Mouse (Mus musculus): Measurements from ENCODE around the gene Gm20518. TPM values are rescaled to one million over a fixed set of nuclear protein-coding genes. Genes with fewer than 3 reads are reported as not detected.

Gm20518 gene
- polyA plus RNA-seq (2016; fragmentation: Nextera tagmentation; extraction: Ambion mirVana): not detected in 2 replicates

GRCm38 (mm10) chr16:17891567-17891959 lies at the start of gene Gm20518:
Gene Gm20518 (minus strand): TSS chr16:17891671.
- H3K27ac ChIP-seq: peak within 1 kb of the TSS; percentile 91
- H3K9me3 ChIP-seq (replicated peaks): no peaks in the 10 kb centered on the region
- H3K27me3 ChIP-seq (replicated peaks): peaks cover 11% of the 10 kb centered on the region; the same call in 1 of the 2 replicates
- peak; percentile 97 for ATAC-seq
- H3K4me1 ChIP-seq: peaks cover 25% of the 10 kb centered on the region
- peaks cover 7% of the 10 kb centered on the region; the same call in 1 of the 2 replicates for H3K36me3 ChIP-seq
- peak within 1 kb of the TSS; percentile 81 for H3K4me2 ChIP-seq
- WGBS (ENCODE audit: insufficient replicate concordance): under 1% methylated on average over 37 of the region's 38 CpGs
- H3K9ac ChIP-seq: peak within 1 kb of the TSS; percentile 98
- H3K4me3 ChIP-seq: peak within 1 kb of the TSS; percentile 93

DNA sequence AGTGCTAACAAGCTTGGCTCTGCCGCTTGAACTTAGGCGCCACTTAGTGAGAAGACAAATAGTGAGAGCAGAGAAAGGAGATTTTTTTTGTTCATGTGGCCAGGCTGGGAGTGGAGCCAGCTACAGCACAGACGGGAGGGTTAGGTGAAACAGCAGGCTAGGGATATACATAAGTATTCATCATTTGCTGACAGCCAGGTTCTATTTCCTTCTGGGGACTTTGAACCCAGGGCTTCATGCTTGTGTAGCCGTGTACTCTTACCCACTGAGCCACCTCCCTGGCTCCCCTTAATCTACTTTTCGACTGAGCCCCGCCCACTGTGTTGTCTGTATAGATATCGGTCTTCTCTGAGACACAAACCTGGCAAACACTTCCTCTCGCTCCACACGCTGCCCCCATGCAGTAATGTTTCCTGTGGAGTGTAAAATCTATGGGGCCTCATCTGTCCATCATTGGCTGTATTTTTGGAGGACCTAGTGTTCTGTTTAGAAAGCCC lies 47.8 kb upstream of the Gm20518 start:
- 21% methylated on average over 9 of the region's 9 CpGs for WGBS (ENCODE audit: insufficient replicate concordance)
- H3K36me3 ChIP-seq: no peaks in the 10 kb centered on the region
- H3K27me3 ChIP-seq (replicated peaks): no peaks in the 10 kb centered on the region; the same call in 1 of the 2 replicates
- H3K9ac ChIP-seq: peak overlapping the region; percentile 47
- peak; percentile 89 for ATAC-seq
- peaks cover 36% of the 10 kb centered on the region for H3K4me1 ChIP-seq
- H3K9me3 ChIP-seq (replicated peaks): no peaks in the 10 kb centered on the region
- H3K27ac ChIP-seq: peak overlapping the region; percentile 87
- peak overlapping the region; percentile 57 for H3K4me2 ChIP-seq
- no peak overlapping the region for H3K4me3 ChIP-seq

GRCm38 (mm10) chr16:17938821-17939220 lies 47.4 kb upstream of the Gm20518 start:
- peaks cover 41% of the 10 kb centered on the region for H3K4me1 ChIP-seq
- no peak overlapping the region for H3K4me3 ChIP-seq
- peak overlapping the region; percentile 47 for H3K9ac ChIP-seq
- 7% methylated on average over 7 of the region's 7 CpGs for WGBS (ENCODE audit: insufficient replicate concordance)
- H3K4me2 ChIP-seq: peak overlapping the region; percentile 57
- ATAC-seq: peak; percentile 89
- no peaks in the 10 kb centered on the region for H3K36me3 ChIP-seq
- H3K9me3 ChIP-seq (replicated peaks): no peaks in the 10 kb centered on the region
- H3K27me3 ChIP-seq (replicated peaks): no peaks in the 10 kb centered on the region; the same call in 1 of the 2 replicates
- peak overlapping the region; percentile 87 for H3K27ac ChIP-seq

DNA sequence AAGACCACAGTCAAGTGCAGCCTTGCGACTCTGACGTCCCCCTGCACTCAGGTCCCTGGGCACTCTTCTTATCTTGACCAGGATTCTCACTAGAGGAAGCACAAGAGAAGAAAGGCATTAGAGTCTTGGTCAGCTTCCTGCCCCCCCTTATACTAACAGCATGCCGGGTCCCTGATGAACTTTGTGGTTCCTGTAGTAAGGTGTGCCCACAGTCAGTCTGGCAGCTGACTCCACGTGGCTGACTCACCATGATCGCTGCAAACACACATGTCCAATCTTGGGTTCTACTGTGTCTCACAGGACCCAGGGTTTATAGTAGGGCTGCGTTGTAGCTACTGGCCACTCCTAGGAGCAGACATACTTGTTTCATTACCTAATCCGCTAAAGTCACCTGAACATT lies 46.7 kb upstream of the Gm20518 start:
- WGBS (ENCODE audit: insufficient replicate concordance): 30% methylated on average over 7 of the region's 7 CpGs
- Histone ChIP-seq H3K27me3 (replicated peaks) (no peaks in the 10 kb centered on the region; the same call in 1 of the 2 replicates), H3K36me3 (no peaks in the 10 kb centered on the region), H3K4me1 (peaks cover 48% of the 10 kb centered on the region), H3K9ac (0 out of 2 replicates have a peak overlapping the region, but pooled peaks have one; percentile 47), H3K27ac (peak overlapping the region; percentile 87), H3K9me3 (replicated peaks) (no peaks in the 10 kb centered on the region), H3K4me2 (peak overlapping the region; percentile 57), H3K4me3 (no peak overlapping the region)
- ATAC-seq: no peak

DNA sequence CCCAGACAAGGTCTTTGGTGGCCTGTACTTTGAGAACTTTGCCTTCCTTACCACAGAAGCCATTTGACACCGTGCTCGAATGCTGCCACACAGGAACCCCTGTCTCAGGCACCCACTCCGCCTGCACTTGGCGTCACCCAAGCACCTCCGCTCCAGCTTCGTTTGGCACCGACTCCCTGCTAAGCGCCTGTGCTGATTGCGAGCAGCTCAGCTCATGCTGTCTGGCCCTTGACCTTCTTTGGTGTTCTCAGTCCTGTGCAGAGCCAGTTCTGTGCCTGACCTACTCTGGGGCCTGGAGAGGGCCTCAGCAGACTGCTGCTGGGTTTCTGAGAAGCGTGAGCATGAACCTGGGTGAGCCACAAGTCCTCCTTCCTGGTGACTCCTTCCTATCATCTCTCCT lies 45.3 kb upstream of the Gm20518 start:
- no peaks in the 10 kb centered on the region for H3K9me3 ChIP-seq (replicated peaks)
- no peak overlapping the region for H3K27ac ChIP-seq
- ATAC-seq: no peak
- H3K4me1 ChIP-seq: peaks cover 52% of the 10 kb centered on the region
- no peak overlapping the region for H3K4me2 ChIP-seq
- H3K27me3 ChIP-seq (replicated peaks): no peaks in the 10 kb centered on the region; the same call in 1 of the 2 replicates
- H3K4me3 ChIP-seq: no peak overlapping the region
- no peak overlapping the region for H3K9ac ChIP-seq
- 76% methylated on average over 10 of the region's 10 CpGs for WGBS (ENCODE audit: insufficient replicate concordance)
- H3K36me3 ChIP-seq: no peaks in the 10 kb centered on the region

DNA sequence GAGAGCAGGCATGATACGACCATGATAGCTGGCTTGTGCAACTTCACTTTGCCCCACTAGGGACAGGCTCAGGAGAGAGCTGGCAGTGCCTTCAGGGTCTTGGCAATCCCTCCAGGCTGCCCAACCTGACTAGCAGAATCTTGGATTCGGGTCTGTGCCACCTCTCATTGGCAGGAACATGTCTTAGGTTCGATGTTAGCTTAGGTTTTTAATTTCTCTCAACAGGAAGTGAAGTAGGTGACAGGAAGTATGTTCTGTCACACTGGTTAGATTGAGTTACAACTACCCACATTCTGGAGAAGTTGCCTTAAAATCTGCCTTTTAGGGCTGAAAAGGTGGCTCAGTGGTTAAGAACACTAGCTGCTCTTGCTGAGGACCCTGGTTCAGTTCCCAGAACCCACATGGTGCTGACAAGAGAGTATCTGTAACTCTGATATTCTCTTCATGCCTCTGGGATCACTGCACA lies 43.0 kb upstream of the Gm20518 start:
- Histone ChIP-seq H3K9ac (peak overlapping the region; percentile 33; the same call in 1 of the 2 replicates), H3K4me1 (peaks cover 53% of the 10 kb centered on the region)
- WGBS (ENCODE audit: insufficient replicate concordance): 36% methylated on average over 3 of the region's 3 CpGs

GRCm38 (mm10) chr16:17933594-17934444 lies 42.3 kb upstream of the Gm20518 start:
- Histone ChIP-seq H3K4me1 (peaks cover 53% of the 10 kb centered on the region), H3K4me2 (peak overlapping the region; percentile 25; the same call in 1 of the 2 replicates), H3K36me3 (no peaks in the 10 kb centered on the region), H3K27me3 (replicated peaks) (no peaks in the 10 kb centered on the region; the same call in 1 of the 2 replicates), H3K27ac (peak overlapping the region; percentile 86), H3K9me3 (replicated peaks) (no peaks in the 10 kb centered on the region), H3K4me3 (no peak overlapping the region), H3K9ac (peak overlapping the region; percentile 33)
- ATAC-seq: peak; percentile 77
- WGBS (ENCODE audit: insufficient replicate concordance): 22% methylated on average over 9 of the region's 9 CpGs

More for the DNA sequence above, 43.0 kb upstream of the Gm20518 start:
- Histone ChIP-seq H3K27me3 (replicated peaks) (no peaks in the 10 kb centered on the region; the same call in 1 of the 2 replicates), H3K9me3 (replicated peaks) (no peaks in the 10 kb centered on the region), H3K4me3 (no peak overlapping the region), H3K4me2 (no peak overlapping the region), H3K27ac (peak overlapping the region; percentile 86), H3K36me3 (no peaks in the 10 kb centered on the region)
- ATAC-seq: no peak

- no peak for ATAC-seq
- Histone ChIP-seq H3K4me2 (no peak overlapping the region), H3K9me3 (replicated peaks) (no peaks in the 10 kb centered on the region), H3K27me3 (replicated peaks) (no peaks in the 10 kb centered on the region), H3K9ac (no peak overlapping the region), H3K27ac (peak overlapping the region; percentile 6; the same call in 1 of the 2 replicates), H3K4me3 (no peak overlapping the region), H3K36me3 (no peaks in the 10 kb centered on the region), H3K4me1 (peaks cover 53% of the 10 kb centered on the region)
- WGBS (ENCODE audit: insufficient replicate concordance): 77% methylated on average over 5 of the region's 5 CpGs
Measured at GRCm38 (mm10) chr16:17931906-17932460, 40.5 kb upstream of the Gm20518 start.

DNA sequence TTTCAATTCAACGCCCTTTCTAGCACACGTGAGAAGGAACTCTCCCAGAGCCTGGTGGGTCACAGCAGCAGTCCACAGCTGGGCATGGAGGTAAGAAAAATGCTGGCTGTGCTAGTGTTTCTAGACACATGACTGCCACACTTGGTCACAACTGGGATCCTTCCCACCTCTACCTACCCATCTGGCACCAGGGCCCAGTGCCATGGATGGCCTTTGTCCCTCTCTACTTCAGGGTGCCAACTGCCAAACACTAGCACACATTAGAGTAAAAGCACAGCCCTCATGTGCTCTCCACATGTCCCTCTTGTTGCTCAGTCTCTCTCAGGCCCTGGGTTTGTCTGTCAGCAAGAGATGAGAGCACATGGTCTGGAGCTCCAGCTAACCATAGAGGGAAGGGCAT lies 38.2 kb upstream of the Gm20518 start:
- no peak for ATAC-seq
- peaks cover 18% of the 10 kb centered on the region for H3K36me3 ChIP-seq
- no peaks in the 10 kb centered on the region for H3K27me3 ChIP-seq (replicated peaks)
- H3K9me3 ChIP-seq (replicated peaks): no peaks in the 10 kb centered on the region
- WGBS (ENCODE audit: insufficient replicate concordance): 78% methylated on average over 2 of the region's 2 CpGs
- H3K27ac ChIP-seq: peak overlapping the region; percentile 95
- H3K9ac ChIP-seq: no peak overlapping the region
- H3K4me3 ChIP-seq: no peak overlapping the region
- H3K4me1 ChIP-seq: peaks cover 68% of the 10 kb centered on the region
- H3K4me2 ChIP-seq: 0 out of 2 replicates have a peak overlapping the region, but pooled peaks have one; percentile 99

- H3K36me3 ChIP-seq: peaks cover 22% of the 10 kb centered on the region
- no peak for ATAC-seq
- H3K9me3 ChIP-seq (replicated peaks): no peaks in the 10 kb centered on the region
- H3K9ac ChIP-seq: peak overlapping the region; percentile 93
- H3K4me3 ChIP-seq: no peak overlapping the region
- peak overlapping the region; percentile 95 for H3K27ac ChIP-seq
- peaks cover 67% of the 10 kb centered on the region for H3K4me1 ChIP-seq
- 36% methylated on average over 2 of the region's 2 CpGs for WGBS (ENCODE audit: insufficient replicate concordance)
- H3K27me3 ChIP-seq (replicated peaks): no peaks in the 10 kb centered on the region
- peak overlapping the region; percentile 99 for H3K4me2 ChIP-seq
Measured at GRCm38 (mm10) chr16:17929211-17929610, 37.7 kb upstream of the Gm20518 start.

DNA sequence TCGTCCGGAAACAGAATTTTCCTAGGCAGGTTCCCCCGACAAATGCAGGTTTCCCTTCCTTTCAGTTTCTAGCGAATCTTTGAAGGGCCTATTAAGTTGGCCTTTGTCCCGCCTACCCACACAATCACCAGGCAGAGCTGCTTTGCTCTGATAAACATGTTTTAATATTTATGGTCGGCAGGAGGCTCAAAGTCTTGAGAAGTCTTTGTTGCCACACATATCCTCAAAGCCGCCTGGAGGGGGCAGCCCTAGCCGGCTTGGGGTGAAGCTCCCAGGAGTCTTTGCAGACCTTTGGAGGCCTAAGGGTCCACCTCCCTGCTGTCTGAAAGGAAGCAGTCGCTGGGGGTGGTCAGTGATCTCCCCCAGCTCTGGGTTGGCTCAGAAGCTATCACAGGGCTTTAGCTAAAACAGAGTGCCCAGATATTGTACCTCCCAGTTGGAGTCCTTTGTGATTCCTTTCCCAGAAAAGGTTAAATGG lies 37.2 kb upstream of the Gm20518 start:
- Histone ChIP-seq H3K27ac (peak overlapping the region; percentile 95), H3K27me3 (replicated peaks) (no peaks in the 10 kb centered on the region), H3K36me3 (peaks cover 22% of the 10 kb centered on the region), H3K9ac (peak overlapping the region; percentile 93), H3K9me3 (replicated peaks) (no peaks in the 10 kb centered on the region), H3K4me1 (peaks cover 67% of the 10 kb centered on the region), H3K4me2 (peak overlapping the region; percentile 99), H3K4me3 (peak overlapping the region; percentile 90)
- peak; percentile 62 for ATAC-seq
- WGBS (ENCODE audit: insufficient replicate concordance): under 1% methylated on average over 9 of the region's 9 CpGs
